Mouse (Mus musculus) natural killer cell, adult 2 months (primary cell): ENCODE measurements around the gene Mast3.
A peak's percentile ranks its signal among the peaks of the same experiment; 100 is the strongest.

Experiments
- DNase-seq, 2 experiments: peaks; one replicate each; pipeline ENCODE4 v3.0.0; 2022; ENCODE audit warnings: low spot score in 2 of 2

Mast3 gene

DNA sequence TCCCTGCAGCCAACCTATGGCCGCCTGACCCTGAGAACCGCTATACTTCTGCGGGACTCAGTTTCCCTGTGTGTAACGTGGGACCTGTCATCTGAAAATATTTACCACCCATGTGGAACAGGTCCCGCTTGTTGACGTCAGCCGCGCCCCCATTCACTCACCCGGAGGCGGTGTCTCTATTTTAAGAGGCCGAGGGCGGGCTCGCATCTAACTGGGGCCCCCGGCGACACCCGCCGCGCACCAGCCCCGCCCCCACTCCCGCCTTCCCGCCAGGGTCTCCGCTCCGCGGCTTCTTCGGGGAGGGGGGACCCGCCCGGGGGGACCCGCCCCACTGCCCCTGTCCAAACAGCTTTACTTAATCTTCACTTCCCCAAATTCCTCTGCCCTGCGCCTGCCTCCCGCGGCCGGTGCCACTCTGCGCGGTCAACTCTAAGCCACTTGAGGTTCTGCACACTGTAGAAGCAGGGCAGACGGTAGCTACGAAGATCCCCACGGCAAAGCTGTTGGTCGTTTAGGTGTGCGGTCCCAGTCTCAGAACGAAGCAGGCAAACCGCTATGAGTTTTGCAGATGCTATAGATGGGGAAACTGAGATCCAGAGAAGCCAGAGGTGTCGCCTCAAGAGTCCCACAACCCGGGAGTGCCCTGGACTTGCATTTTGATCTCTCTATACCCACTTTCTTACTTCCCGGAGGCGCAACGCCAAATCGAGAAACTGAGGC, 933 bp downstream of the Mast3 start:
- DNase-seq = peak in 1 of 2 experiments; percentile 69

DNA sequence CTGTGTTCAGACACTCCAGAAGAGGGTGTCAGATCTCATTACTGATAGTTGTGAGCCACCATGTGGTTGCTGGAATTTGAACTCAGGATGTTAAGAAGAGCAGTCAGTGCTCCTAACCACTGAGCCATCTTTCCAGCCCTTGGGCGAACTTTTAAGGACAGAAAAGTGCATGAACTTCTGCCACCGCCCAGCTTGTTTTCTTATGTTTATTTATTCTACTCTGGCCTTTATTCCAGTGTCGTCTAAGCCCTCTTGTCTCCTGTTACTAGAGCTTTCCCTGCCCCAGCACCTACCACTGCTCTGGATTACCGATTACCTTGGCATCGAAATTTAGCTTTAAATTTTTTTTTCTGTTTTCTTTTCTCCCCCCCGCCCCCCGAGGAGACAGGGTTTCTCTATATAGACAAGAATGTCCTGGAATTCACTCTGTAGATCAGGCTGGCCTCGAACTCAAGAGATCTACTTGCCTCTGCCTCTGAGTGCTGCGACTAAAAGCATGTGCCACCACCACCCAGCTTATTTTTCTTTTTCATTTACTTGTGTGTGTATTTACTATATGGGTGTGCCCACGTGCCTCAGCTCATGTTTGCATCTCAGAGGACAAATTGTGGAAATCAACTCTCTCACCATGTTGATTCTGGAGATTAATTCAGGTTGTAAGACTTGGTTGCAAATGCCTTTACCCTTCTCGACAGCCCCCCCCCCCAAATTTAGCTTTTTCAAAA, 1.9 kb downstream of the Mast3 start:
- DNase-seq = no peak

DNA sequence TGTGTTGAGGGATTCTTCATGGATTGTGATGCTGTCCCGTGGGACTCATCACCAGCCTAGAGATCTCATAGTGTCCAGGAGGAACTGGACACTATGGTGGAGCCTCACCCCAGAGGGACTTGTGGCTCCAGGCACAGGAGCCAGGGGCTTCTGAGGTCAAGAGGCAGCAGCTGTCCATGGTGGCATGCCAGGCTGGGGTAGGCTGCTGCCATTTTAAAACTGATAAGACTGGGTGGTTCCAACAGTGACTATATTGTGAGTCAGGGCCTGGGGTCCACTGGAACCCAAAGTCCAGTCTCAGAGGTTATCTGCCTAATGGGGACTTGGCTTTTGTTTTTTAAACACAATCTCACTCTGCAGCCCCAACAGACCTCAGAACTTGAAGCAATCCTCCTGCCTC, 3.0 kb downstream of the Mast3 start:
- no peak for DNase-seq

DNA sequence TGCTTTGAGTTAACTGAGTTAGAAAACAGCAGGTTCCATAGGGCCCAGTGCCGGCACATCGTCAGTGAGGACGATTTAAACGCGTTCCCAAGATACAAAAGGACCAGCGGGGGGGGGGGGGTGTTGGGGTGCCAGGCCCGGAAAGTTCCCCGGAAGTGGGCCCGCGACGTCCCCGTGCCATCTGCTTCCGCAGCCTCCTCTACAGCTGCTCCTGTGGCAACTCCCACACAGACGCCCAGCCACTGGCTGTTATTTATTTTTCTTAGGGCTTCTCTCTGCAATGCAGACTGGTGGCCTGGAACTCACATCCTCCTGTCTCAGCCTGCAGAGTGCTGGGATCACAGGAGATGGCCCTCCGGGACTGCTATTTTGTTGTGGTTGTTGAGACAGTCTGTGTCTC, 3.7 kb downstream of the Mast3 start:
- no peak for DNase-seq

DNA sequence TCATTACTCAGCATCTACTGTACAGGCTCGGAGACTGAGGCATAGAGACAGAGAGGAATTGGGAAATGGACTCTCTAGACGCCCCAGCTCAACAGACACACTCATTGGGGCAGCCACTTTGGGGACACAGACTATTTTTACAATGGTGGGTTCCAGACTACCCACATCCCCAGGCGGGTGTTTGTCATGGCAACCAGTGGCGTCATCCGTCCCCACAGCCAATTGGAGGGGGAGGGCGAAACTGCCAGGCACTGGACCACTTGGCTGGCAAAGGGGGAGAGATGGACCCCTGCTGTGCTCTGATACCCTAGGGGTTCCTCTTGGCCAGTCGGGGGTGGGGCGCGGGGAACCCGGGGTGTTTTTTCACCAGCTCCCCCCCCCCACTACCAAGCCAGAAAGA, 4.2 kb downstream of the Mast3 start:
- DNase-seq = peak in 1 of 2 experiments; percentile 37

DNA sequence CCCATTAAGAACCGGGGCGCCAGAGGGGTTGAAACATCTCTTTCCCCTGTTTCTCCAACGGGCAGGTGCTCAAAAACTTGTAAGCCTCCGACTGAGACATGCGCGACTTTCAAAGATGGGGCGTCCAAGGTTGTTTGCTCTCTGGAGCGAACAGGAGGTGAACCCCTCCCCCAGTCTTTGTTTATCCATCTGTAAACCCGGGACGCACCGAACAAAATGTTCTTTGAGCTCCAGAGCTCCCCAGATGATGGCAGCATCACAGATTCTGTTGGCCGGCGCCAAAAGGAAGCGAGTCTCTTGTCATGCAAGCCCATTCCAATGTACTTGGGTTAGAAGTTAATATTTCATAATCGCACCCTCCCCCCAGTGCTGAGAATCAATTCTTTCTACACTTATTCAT, 6.6 kb downstream of the Mast3 start:
- no peak for DNase-seq

DNA sequence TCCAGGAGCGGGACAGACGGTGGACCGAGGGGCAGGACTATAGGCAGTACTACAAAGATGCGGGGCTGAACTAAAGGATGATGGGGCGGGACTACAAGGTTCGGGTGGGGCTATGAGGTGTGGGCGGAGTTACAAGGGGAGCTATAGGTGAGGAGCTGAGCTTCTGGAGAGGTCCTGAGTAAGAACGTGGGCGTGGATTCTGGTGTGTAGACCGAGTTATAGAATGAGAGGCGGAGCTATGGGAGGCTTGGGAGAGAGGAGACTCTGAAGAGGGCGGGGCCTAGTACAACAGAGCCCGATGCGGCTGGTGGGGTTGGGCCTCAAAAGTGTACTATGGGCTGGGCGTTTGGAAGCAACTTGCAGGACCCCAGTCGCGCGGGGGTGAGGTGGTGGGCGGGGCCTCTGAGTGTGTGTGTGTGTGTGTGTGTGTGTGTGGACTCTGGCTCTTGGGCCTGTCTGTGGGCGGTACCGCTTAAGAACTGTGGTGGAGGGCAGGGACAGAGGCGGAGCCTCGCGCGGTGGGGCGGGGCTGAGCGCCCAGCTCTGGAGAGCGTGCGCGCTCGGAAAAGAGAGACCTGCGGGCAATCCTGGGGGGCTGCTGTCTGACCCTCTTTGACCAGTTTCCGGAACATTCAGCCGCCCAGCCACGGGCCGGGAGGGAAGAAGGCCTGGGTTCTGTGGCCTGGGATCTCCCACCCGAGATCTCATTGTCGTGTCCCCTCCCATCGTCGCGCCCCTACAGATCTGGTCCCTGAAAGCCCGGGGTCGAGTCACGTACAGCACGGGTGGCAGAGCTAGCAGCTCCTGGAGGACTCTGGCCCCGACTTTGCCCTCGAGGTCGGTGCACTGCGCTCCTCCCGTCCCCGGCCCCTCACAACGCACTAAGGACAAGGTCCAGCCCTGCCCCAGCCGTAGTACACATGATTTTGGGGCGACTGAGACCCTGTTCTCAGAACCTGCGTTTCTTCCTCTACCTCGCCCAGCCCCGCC, 7.5 kb downstream of the Mast3 start:
- DNase-seq = peak; percentile 81 to 82

DNA sequence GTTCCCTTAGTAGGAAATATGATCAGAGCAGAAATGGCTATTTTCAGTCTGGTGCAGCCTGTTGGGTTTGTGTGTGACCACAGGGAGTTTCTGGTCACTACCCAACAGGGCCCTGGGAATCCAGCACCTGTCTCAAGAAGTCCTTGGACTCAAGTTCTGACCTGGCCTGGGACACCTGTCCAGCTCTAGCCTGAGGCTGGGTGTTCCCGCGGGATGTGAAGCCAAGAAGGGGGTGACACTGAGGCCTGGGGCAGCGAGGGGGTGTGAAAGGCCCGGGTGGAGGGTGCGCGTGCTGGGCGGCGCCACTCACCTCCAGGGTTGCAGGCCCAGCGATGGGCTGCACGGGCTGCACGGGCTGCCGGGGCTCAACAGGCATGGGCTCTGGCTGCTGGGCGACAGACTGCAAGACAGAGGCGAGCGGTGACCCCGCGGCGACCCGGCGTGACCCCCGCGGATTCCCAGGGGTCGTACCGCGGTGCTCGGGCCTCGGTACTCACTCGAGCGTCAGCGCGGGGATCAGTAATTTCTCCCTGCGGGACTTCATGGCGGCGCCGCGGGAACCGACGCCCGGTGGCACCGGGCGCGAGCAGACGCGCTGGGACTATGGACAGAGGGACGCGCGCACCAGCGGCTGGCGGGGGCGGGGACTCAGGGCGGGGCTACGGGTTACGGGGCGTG, 8.3 kb downstream of the Mast3 start:
- DNase-seq = no peak

DNA sequence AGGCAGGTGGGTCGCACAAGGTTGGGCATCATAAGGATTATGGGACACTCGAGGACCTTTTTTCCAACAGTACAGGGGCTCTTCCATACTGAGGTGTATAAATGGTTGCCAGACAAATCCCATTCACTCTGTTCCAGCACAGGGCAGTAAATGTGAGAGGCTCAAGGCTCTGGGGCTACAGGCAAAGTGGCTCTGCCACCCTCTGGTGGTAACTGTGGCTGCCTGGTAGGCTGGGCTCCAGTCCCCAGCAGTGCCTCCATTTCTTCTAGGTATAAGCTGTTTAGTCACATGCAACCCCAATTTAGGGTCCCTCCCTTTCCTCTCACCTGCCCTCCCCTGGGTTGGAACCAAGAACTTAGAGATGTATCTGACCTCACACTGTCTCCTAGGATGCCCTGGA, 9.5 kb downstream of the Mast3 start:
- DNase-seq = no peak

DNA sequence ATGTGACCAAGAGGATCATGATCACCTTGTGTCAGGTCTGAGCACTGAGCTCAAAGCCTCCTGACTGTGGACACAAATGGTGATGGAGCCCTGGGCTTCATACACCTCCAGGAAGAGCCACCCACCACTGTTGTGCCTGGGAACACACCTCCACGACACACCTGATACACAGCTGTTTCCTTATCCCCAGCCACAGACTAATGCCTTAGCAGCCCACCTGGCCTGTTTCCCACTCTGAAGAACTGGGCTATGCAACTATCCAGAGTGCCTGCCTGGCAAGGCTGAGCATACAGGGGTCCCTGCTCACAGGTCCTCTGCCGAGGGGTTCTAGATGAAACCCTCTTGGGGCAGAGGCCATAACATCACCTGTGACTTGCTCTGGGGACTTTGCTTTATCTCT, 10.6 kb downstream of the Mast3 start:
- DNase-seq = no peak

DNA sequence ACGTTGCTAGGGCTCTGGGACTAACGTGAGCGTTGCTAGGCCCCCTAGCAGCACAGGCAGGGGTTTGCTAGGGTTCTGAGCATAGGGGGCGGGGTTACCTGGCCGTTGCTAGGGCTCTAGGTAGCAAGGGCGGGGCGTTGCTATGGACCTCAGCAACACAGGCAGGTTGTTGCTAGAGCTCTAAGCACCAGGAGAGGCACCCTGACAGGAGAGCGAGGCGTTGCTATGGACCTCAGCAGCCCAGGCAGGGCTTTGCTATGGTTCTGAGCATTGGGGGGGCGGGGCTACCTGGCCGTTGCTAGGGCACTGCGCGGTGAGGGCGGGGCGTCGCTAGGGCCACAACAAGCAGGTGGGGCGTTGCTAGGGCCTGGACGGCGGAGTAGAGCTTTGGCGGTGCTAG, 12.2 kb downstream of the Mast3 start:
- DNase-seq = peak; percentile 89 to 91

DNA sequence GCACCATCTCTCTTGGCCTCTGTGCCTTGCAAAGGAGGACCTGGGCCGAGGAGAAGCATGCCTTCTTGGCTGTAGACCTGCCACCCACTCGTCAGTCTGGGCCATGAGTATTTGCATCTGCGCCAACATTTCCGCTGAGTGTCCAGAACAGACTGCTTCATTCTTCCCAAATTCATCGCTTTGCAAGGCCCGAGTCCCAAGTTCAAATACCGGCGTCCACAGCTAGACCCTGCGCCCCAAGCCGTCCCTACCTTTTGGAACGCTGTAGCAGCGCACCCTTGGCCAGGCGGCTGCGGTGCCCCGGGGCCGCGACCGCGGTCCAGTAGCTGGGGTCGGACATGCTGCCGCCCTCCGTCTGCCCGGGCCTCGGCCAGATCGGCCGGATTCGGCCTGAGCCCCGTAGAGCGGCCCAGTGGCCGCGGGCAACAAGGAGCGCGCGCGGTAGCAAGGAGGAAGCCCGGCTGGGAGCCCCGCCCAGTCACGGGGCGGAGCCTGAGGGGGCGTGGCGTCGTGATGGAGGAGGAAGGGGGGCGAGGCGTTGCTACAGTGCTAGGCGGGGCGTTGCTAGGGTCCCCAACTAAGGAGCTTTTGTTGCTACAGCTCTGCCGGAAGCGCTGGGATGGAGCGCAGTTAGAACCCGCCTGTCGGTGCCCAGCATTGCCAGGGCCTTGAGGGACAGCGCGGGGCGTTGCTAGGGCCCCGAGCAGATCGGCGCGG, 12.7 kb downstream of the Mast3 start:
- peak; percentile 99 for DNase-seq

DNA sequence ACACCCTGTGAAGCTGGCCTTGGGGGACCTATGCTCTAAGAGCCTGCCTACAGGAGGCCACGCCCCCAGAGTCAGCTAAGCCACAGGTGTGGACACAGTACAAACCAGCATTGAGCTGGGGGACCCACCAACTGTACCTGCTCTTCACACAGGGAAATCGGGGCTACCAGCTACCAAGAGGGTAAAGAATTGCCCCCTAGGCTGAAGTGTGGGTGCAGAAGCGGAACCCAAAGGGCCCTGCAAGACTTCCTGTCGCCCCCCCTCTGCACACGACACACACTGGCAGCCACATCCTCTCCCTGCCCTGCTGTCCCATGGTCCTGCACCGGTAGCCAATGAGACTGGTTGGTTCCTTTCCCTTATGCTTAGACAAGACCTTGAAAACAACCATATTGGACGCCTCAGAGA, 13.6 kb downstream of the Mast3 start:
- peak; percentile 80 to 84 for DNase-seq

DNA sequence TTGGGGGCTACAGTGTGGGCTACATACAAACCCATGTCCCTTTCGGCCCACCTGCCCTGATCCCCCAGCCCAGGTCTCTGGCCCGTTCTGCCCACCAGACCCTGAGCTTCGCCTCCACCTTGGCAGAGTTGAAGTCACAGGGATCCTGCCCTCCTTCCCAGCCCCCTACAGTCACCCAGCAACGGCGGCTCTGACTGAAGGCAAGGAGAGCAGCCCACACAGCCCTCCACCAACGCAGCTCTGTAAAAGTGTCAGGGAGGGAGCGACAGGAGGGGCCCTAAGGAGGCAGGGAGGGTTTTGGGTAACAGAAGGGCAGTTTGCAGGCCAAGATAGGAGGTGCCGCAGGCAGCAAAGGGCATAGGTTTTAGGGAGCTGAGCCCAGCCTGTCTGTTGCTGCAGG, 14.0 kb downstream of the Mast3 start:
- DNase-seq = no peak

DNA sequence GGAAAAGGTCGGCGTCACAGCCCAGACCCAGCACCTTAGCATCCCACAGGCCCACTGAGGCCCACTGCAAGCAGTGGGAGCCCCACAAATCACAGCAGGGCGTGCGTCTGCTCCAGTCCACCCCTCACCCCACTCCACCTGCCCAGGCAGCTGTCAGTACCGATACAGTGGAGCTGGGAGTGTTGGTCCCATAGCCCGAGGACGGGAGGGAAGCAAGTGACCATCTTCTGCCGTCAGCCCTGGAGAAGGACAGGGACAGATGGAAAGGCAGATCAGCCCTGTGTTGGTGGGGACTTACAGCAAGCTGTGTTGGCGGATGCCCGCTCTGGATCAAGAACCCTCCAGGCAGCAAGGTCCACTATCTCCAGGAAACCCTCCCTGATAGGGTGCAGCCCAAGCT, 15.8 kb downstream of the Mast3 start:
- no peak for DNase-seq

DNA sequence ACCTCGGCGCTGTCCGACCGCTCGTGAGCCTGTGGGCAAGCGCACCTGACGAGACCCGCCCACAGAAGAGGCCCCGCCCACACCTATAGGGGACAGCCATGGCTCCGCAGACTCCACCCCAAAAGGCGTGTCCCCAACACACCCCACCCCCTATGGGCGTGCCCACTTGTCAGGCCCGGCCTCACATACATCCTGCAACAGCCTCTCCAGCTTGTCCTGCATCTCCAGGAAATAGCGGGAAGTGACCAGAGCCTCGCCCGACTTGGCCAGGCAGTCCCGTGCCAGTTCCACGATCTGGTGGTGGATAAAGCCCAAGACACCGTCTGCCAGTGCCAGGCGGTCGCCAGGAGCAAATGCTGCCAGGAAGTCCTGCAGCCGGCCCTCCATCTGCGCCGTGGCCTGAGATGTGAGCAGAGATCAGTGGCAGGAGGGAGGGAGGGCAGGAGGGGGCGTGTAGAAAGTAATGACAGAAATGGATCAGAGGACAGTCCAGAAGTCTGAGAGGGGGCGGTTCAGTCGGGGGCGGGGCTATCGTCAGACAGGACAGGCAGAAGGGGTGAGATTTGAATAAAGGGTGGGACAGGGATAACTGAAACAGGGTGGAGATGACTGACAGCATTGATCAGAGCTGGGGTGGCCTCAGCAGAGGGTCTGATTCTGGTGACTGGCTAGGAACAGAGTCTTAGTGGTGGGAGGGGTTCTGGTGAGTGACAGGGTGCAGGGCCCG, 16.8 kb downstream of the Mast3 start:
- no peak for DNase-seq

DNA sequence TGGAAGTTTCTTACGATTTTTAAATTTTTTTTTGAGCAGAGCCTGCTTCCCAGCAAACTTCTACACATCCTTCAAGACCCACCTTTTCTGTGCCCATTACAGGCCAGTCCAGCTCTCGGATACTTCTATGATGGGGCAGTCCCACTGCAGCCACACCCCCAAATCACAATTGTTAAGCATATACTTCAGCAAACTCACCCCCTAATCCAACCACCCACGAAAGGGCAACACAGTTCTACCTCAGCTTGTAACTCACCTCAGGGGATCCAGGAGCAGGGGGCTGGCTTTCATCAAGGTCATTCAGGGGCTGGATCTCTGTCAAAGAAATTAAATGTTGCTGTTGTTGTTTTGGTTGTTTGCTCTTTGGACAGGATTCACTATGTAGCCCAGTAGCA, 17.8 kb downstream of the Mast3 start:
- DNase-seq = no peak

DNA sequence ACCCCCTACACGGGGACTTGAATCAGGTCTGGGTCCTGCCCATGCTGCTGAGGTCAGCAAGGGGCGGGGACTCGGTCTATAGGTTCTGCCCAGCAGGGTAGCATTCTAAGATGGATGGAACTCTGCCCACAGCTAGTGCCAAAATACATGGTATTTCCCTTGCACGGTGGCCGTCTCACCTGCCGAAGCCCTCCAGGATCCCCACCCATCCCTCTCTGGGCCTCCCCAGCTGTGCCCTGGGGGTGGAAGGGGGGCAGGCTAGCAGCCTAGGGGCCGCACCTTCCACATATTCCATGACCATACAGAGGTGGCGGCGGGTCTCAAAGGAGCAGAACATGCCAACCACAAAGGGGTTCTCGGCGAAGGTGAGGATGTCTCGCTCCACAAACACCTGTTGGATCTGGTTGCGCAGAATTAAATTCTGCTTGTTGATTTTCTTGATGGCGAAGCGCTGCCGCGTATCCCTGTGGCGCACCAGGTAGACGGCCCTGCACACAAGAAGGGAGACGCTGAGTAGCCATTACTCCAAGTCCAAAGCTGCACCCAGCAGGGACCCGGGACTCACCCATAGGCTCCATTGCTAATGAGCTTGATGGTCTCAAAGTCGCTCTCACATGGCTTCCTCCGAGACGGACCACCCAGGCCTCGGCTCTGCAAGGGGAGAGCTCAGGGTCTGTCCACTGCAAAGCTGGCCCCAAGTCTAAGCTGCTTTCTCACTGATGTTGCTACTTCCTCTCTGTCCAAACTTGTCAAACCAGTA, 18.4 kb downstream of the Mast3 start:
- no peak for DNase-seq

DNA sequence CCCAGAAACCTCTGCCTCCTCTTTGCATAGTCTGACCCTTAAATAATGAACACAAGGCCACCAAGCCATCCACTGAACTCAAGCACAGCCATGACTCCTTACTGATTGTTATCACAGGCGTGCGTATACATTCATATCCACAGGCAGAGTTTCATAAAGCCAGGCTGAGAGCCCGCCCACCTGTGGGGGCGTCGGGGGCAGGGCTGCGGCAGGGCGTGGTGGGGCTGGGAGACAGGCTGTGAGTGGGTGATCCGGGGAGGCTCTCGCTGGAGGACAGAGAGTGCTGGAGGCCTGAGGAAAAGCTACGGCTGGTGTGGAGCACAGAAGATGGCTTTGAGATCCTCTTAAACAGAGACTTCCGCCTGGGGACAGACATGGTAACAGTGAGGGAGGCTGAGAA, 24.8 kb downstream of the Mast3 start:
- DNase-seq = no peak
